Mouse (Mus musculus) cerebellum, adult 2 months (tissue): ENCODE measurements at regions not wholly inside any gene's neighbourhood (a gene's known extent, or its start where the extent isn't known, plus 50 kb on each side); places are given as distances from the start of the nearest gene placed in this dataset.

Experiments used
- DNase-seq, 2 experiments: peaks; one replicate each; pipeline ENCODE4 v3.0.0; 2021
- H3K27ac ChIP-seq: fragments of 200-500 bp; 2 replicates; pipeline ENCODE4 v1.5.1; 2012; ENCODE audit warnings: low read length, control low read depth, inconsistent platforms; ENCODE audit not compliant: insufficient read depth
- H3K27me3 ChIP-seq: fragments of 200-500 bp; 2 replicates; pipeline ENCODE4 v1.6.1; 2012; ENCODE audit warnings: inconsistent platforms, mild to moderate bottlenecking, low read length, moderate library complexity; ENCODE audit not compliant: control insufficient read depth, insufficient read depth
- H3K4me1 ChIP-seq: fragments of 200-500 bp; 2 replicates; pipeline ENCODE4 v1.6.1; 2011; ENCODE audit warnings: low read length; ENCODE audit not compliant: control insufficient read depth, insufficient read depth
- H3K4me3 ChIP-seq: fragments of 200-500 bp; replicated peaks from 2 replicates; pipeline ENCODE3; 2011; ENCODE audit warnings: mild to moderate bottlenecking, low read depth, low read length, control low read depth; ENCODE audit not compliant: insufficient read depth
- CTCF ChIP-seq: fragments of 200-500 bp; IDR thresholded peaks from 2 replicates; pipeline ENCODE4 v1.5.1; 2011; ENCODE audit warnings: low read depth, mild to moderate bottlenecking, control low read depth, low read length, moderate library complexity, borderline replicate concordance; ENCODE audit not compliant: insufficient read depth
- POLR2A ChIP-seq: fragments of 200-500 bp; IDR thresholded peaks from 2 replicates; pipeline ENCODE4 v1.6.1; 2011; ENCODE audit warnings: low read length, control low read depth, borderline replicate concordance; ENCODE audit not compliant: insufficient read depth
- WGBS: fragments of 180-500 bp; shearing (Covaris S2); methylation state at CpG from one replicate; pipeline ENCODE4 v1.1.7; 2018; 5-methylcytosine and 5-hydroxymethylcytosine counted together

- WGBS = 39% methylated on average over 5 of the region's 5 CpGs
- TF ChIP-seq POLR2A = no peak
- Histone ChIP-seq H3K27ac (no peak overlapping the region), H3K4me1 (no peaks in the 10 kb centered on the region), H3K4me3 (no peak overlapping the region), H3K27me3 (no peaks in the 10 kb centered on the region)
- DNase-seq = no peak
Measured at GRCm38 (mm10) chr14:111738943-111739342, 64.0 kb downstream of the Slitrk5 start.

- TF ChIP-seq CTCF = no peak
- no peak for TF ChIP-seq POLR2A
- Histone ChIP-seq H3K27me3 (no peaks in the 10 kb centered on the region), H3K27ac (no peak overlapping the region), H3K4me1 (no peaks in the 10 kb centered on the region), H3K4me3 (no peak overlapping the region)
- no peak for DNase-seq
- WGBS = 6% methylated on average over 4 of the region's 4 CpGs
Measured at GRCm38 (mm10) chr14:111763616-111764015, 88.7 kb downstream of the Slitrk5 start.

GRCm38 (mm10) chr14:111778152-111778551 lies 103.3 kb downstream of the Slitrk5 start:
- Histone ChIP-seq H3K27me3 (no peaks in the 10 kb centered on the region), H3K27ac (no peak overlapping the region), H3K4me1 (no peaks in the 10 kb centered on the region), H3K4me3 (no peak overlapping the region)
- TF ChIP-seq CTCF (peak; percentile 5; the same call in 1 of the 2 replicates), POLR2A (no peak)
- 56% methylated on average over 1 of the region's 1 CpGs for WGBS
- DNase-seq = no peak

- DNase-seq = no peak
- Histone ChIP-seq H3K4me3 (no peak overlapping the region), H3K27ac (no peak overlapping the region), H3K27me3 (no peaks in the 10 kb centered on the region), H3K4me1 (no peaks in the 10 kb centered on the region)
- 62% methylated on average over 1 of the region's 1 CpGs for WGBS
- TF ChIP-seq POLR2A = no peak
- TF ChIP-seq CTCF = no peak
Measured at GRCm38 (mm10) chr14:111808025-111808424, 133.1 kb downstream of the Slitrk5 start.

- H3K27ac ChIP-seq = no peak overlapping the region
- no peak for TF ChIP-seq CTCF
- TF ChIP-seq POLR2A = no peak
- no peaks in the 10 kb centered on the region for H3K4me1 ChIP-seq
- H3K27me3 ChIP-seq = no peaks in the 10 kb centered on the region
- DNase-seq = no peak
- H3K4me3 ChIP-seq = no peak overlapping the region
- WGBS = 23% methylated on average over 1 of the region's 1 CpGs
Measured at GRCm38 (mm10) chr14:111809871-111810270, 135.0 kb downstream of the Slitrk5 start.

GRCm38 (mm10) chr14:111822047-111822730 lies 147.3 kb downstream of the Slitrk5 start:
- WGBS = 11% methylated on average over 2 of the region's 2 CpGs
- no peaks in the 10 kb centered on the region for H3K27me3 ChIP-seq
- TF ChIP-seq CTCF = no peak
- no peak for TF ChIP-seq POLR2A
- H3K27ac ChIP-seq = no peak overlapping the region
- H3K4me1 ChIP-seq = no peaks in the 10 kb centered on the region
- DNase-seq = no peak
- no peak overlapping the region for H3K4me3 ChIP-seq
